Mouse (Mus musculus) left cerebral cortex, adult 18-20 months (tissue): ENCODE results near the gene Npas3. TPM values are rescaled to one million over a fixed set of nuclear protein-coding genes. Genes with fewer than 3 reads are reported as not detected.
A peak's percentile ranks its signal among the peaks of the same experiment; 100 is the strongest.

Experiments
- DNase-seq, 2 experiments: peaks; one replicate each; pipeline ENCODE4 v3.0.0; 2021 to 2022; ENCODE audit warnings: low spot score in 2 of 2, mixed read lengths in 1 of 2
- total RNA-seq, 2 experiments: library from RNA; stranded (reverse); gene quantifications; 2 replicates each; pipeline ENCODE4 v1.2.3; 2021

Gene Npas3
- total RNA-seq, 2 experiments from 2014 or later, result 18.5 to 22.3 TPM

- no peak for DNase-seq
These were observed 432.0 kb downstream of the Npas3 start for GRCm38 (mm10) chr12:53680501-53680900.

DNA sequence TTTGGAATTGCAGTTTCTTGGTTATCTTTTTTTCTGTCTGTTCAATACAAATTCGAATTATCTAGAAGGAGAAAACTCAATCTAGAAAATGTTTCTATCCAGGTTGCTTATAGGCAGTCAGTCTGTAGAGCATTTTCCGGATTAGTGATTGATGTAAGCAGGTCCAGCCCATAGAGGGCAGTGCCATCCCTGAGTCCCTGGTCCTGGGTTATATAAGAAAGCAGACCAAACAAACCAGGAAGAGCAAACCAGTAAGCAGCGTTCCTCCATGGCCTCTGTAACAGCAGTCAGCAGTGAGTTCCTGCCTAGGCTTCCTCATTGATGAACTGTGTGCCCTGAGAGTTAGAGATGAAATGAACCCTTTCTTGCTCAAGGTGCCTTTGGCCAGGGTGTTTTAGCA, 433.6 kb downstream of the Npas3 start:
- no peak for DNase-seq

DNA sequence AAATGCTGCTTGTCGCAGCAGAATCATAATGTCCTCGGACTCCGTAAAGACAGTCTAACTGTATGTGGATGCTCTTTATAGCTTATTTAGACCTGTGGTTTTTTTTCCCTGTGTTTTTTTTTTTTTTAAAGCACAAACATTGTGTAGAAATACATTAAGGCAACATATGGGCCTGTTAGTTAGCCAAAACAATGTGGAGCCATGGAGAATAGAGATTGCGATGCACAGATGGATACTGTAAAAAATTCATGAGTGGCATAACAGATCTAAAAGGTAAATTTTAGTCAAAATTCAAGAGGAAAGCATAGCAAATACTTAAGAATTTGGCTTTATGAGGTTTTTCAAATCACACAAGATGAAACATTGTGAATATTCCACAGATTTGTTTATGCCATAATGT, 444.0 kb downstream of the Npas3 start:
- no peak for DNase-seq

- no peak for DNase-seq
These were observed 445.9 kb downstream of the Npas3 start for GRCm38 (mm10) chr12:53694346-53694745.

DNA sequence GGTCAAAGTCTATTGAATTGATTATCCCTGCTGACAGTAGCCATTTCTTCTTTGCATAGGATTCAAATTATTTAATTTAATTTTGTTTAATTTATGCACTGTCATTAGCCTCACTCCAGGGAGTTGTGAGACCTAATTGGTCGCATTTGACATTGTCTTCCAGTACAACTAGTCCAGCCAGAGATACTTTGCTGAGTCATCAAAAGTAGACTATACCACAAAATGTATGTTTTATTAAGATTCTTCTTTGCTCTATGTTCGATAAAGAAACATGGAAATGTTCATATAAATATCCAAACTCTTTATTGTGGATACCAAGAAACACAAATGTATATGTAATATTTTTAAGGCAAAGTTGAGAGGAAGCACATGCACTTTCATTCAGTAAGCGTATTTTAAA, 446.8 kb downstream of the Npas3 start:
- DNase-seq, result no peak

- no peak for DNase-seq
These were observed 449.2 kb downstream of the Npas3 start for GRCm38 (mm10) chr12:53697645-53698044.

DNA sequence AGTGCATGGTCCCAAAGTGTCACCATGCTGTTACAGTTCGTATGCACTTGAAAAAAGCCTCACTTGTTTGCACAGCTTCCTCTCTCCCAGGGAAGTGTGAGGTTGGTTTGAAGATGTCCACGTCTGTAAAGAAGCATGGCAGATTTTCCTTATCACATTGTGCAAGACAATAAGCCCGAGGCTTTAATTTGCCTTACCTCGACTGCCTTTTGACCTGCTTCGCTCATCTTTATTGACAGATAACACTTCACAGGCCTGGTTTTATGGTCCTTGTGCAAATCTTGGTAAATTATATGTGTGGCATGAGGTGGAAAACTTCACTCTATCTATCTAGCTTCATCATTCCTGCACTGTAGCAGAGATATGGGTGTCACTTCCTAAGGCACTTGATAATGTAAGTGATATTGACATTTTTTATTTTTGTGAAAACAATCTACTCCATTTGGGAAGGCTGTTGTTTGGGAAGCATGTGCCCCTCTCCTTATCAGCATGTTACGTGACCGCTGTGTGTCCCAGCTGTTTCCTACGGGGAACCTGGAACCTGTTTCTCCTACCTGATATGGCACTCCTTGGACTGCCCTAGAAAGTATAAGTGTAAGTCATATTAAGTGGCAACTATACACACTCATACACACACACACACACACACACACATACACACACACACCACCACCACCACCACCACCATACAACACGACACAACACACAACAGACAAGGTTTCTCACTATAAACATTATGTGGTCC, 450.2 kb downstream of the Npas3 start:
- DNase-seq, result no peak

DNA sequence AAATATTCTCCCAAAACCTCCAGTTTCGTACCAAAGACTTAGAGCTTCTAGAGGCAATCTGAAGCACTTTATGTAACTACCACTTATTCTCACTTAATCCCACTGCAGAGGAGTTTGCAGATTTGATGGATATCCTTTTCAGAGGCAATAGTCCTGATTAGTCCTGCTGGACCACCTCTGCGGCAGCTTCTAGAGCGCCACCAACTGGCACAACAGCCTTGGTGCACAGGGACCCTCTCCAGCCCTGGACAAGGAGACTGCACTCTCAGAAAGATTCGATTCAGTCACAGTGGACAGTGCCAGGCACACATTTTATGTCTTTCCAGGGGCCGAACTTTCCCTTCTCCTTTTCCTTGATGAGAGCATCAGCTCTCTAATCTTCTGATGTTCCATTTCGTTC, 471.4 kb downstream of the Npas3 start:
- peak in 1 of 2 experiments; percentile 11 for DNase-seq

DNA sequence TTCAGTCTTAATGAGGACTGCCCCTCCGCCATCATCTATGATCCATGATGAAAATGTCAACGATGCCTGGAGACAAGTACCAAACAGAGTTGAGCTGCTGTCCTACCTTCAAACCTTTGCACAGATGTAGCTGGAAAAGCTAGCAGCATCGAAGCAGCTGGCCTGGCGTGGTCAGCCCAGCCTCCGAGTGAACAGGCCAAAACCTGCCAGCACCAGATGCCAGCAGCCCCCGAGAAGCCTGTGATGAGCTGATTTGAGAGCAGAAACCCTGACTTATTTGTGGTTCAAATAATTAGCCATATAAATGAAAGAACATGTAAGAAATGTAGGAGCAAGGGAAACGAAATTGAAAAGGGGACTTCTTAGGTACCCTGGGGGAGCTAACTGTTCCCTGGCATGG, 473.7 kb downstream of the Npas3 start:
- DNase-seq, result no peak

- DNase-seq, result no peak
These were observed 474.5 kb downstream of the Npas3 start for GRCm38 (mm10) chr12:53722718-53723698.

- no peak for DNase-seq
These were observed 480.8 kb downstream of the Npas3 start for GRCm38 (mm10) chr12:53729275-53729674.

DNA sequence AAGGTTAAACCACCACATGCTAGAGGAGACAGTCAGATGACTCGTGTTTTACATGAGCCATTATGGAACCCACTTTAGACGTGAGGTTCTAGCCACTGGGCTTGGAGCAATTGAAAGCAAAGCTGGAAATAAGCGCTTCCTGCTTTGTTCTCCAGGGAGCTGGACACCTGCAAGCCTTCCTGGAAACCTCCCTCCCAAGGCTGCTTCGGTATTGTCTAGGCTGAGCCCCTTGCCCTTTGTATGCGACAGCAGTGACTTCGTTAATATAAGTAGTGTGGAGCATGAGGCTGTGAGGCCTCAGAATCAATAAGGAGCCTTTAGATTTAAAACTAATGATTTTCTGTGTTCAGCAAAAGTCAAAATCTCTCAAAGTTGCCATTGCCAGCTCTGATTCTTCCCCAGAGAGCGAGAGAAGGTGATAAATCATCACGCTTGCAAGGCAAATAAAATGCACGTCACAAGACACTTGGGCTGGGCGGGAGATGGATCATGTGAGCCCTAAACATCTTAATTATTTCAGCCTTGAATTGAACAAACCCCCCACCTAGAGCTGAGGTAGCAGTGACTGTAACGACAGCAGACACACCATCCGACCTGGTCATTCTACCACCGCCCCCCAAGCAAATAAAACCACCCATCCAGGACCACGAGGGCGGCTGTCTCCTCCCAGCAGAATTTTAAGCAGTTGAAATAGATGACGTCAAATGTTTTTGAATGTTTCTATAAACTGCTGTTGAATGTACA, 490.2 kb downstream of the Npas3 start:
- DNase-seq, result no peak

- DNase-seq, result no peak
These were observed 498.2 kb downstream of the Npas3 start for GRCm38 (mm10) chr12:53746653-53747052.

- no peak for DNase-seq
These were observed 500.9 kb downstream of the Npas3 start for GRCm38 (mm10) chr12:53749375-53749774.

GRCm38 (mm10) chr12:53752281-53753072, 504.0 kb downstream of the Npas3 start:
- no peak for DNase-seq

- DNase-seq, result no peak
These were observed 505.0 kb downstream of the Npas3 start for GRCm38 (mm10) chr12:53753368-53753937.

GRCm38 (mm10) chr12:53754236-53754635, 505.8 kb downstream of the Npas3 start:
- DNase-seq, result no peak

- no peak for DNase-seq
These were observed 509.2 kb downstream of the Npas3 start for GRCm38 (mm10) chr12:53757631-53758030.

- no peak for DNase-seq
These were observed 509.9 kb downstream of the Npas3 start for GRCm38 (mm10) chr12:53758356-53758755.

- DNase-seq, result no peak
These were observed 515.7 kb downstream of the Npas3 start for GRCm38 (mm10) chr12:53764143-53764542.
